Mouse (Mus musculus) granulocyte monocyte progenitor cell, adult 5-6 weeks (primary cell): Measurements from ENCODE around the gene Sgpl1. TPM values are rescaled to one million over a fixed set of nuclear protein-coding genes. Genes with fewer than 3 reads are reported as not detected.

ENCODE experiments used
- ATAC-seq: replicated peaks from 2 replicates; pipeline ENCODE4 v1.8.0; 2016; ENCODE audit warnings: mild to moderate bottlenecking, moderate TSS enrichment, inconsistent platforms; ENCODE audit not compliant: poor library complexity, severe bottlenecking
- total RNA-seq, 2 experiments: library from RNA; stranded (forward) in 1 of 2; stranded (reverse) in 1 of 2; fragments of 200-712, 200-1000 nt in 1 of 2; fragments of >200 nt in 1 of 2; fragmentation: Nextera tagmentation in 1 of 2; gene quantifications; 2 replicates each; pipeline ENCODE4 v1.2.3; 2014 to 2017

The Sgpl1 gene
- total RNA-seq (2014; fragmentation: Nextera tagmentation) (36.8 and 44.5 TPM in 2 replicates), total RNA-seq (2017) (29.1 and 48.2 TPM in 2 replicates)

DNA sequence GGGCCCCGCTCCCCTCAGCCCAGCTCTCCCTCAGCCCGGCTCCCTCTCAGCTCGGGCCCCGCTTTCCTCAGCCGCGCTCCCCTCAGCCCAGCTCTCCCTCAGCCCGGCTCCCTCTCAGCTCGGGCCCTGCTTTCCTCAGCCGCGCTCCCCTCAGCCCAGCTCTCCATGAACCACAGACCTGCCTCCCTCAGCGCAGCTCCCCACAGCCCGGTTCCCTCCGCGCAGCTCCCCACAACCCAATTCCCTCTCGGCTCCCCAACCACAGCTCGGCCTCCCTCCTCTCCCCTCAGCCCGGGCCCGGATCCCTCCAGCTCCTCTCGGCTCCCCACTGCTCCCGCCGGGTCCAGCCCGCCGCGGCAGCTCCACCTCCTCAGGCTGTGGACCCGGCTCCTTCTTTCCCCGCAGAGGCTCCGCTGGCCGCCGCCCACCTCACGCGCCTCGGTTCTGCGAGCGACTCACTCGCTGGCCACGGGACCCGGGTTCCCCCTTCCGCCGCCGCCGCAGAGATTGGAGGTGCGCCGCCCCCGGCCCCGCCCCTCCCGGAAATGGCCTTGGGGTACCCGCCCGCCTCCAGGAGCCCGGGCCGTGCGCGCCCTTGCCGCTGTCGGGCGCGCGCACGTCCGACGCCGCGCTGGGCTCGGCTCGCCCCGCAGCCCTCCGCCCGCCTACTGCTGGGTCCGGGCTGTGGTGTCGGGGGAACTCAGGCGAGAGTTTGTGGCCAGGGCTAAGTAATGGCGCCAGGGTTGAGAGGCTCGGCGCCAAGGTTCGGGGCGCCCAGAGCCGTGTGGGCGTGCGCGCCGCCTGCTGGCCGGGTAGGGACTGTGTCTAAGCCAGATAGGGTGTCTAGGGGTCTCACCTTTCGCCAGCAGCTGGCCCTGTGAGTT is at the start of gene Sgpl1:
Gene Sgpl1 (minus strand): TSS at position 547 of the 884 bp plus-strand sequence.
- peak; percentile 72 for ATAC-seq

DNA sequence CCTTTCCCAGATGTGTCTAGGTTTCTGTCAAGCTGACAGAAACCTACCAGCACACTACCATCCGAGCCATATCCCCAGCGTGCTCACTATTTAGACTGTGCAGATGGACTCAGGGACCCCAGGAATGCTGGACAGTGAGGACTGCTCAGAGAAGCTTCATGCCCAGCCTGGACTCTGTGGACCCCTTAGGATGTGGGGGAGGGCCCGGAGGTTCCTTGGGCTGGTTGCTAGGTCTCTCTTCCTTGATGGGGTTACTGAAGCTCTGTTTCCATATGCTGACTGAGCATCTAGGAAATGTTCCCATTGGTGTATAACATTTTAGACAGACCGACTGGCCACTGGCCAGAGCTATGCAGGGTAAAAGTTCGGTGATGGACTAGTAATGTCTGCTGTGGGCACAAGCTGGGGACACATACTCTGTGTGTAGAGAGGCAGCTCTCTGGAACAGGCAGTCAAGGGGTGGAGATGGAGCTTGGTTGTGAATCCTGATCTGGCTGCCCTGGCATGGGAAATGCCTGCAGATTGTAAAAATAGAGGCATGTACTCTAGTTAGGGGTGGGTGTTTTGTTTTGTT is 48.3 kb upstream of the Sgpl1 start:
- ATAC-seq, result no peak

DNA sequence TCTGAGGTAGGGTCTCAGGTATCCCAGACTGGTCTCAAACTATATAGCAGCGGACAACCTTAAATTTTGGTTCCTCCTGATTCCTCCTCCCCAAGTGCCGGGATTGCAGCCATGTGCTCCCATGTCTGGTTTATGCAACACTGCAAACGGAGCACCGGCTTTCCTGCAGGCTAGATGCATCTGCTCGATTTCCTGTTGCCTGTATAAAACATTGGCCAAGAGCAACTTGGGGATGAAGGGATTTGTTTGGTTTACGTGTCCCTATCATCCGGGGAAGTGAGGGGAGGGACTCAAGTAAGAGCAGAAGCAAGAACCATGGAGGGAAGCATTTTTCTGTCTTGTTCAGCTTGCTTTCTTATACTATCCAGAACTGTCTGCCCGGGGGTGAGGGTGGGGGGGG is 47.7 kb upstream of the Sgpl1 start:
- ATAC-seq, result no peak

DNA sequence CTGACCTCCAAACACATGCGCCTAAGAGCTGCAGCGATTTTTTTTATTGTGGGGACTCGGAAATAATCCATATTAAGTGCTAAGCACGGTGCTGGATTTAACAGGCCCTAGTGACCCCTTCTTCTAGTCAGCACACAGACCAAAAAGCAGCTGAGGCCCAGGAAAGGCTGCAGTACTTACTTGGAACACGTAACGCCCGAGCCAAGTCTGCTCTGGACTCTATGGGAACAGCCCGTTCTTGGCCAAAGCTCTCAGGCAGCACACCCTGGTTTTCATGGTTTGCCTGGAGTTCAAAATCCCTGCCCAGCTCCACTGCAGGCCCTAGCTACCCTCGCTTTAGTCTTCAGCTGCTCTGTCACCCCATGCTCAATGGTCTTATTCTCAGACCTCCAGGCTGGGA is 47.1 kb upstream of the Sgpl1 start:
- no peak for ATAC-seq

DNA sequence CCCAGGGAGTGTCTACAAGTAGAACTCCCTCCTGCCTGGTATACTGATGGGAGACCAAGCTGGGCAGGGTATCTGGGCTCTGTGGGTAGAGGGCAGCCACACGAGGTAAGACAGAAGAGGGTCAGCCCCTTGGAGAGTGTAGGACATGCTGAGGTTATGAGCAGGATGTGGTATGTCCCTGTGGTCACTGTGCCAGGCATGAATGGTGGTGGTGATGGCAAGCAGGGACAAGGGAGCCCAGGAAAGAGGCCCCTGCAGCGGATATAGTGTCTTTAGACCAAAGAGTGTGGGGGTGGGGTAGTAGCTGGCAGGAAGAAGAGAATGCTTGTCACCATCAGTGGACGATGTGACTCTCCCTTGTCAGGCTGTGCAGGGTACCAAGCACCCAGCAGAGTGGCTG is 40.5 kb upstream of the Sgpl1 start:
- ATAC-seq, result peak; percentile 67

DNA sequence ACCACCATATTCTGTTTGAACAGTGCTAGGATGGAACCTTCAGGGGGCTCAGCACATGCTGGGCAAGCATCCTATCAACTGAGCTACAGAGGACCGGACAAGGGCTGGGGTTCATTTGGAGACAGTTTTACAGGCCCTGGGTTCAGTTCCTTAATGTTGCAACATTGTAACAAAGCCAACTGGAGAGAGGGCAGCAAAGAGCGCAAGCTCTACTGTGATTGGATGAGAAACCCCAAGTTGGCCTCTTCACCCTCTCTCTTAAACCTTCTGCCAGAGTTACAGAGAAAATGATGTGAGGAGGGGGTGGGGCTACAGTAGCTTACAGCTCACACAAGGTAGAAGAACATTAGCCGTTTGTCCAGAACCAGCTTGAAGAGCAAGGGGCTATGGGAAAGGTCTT is 39.5 kb upstream of the Sgpl1 start:
- ATAC-seq, result peak; percentile 20

DNA sequence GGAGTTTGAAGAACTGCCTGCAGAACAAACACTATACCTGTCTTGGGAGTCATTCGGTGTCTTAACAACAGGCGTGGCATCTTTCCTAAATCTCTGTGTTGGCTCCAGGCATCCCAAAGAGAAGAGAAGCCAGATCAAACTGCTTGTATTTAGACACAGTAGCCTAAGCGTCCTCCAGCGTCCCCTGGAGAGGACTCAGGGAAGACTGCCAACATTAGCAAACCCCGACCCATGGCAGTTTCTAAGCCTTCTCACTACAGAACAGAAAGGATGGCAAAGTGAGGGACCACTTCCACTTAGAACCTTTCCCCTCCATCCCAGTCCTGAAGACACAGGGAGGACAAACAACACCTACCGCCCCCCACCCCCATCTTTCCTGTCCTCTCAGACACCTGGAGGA is 32.4 kb upstream of the Sgpl1 start:
- ATAC-seq, result no peak

DNA sequence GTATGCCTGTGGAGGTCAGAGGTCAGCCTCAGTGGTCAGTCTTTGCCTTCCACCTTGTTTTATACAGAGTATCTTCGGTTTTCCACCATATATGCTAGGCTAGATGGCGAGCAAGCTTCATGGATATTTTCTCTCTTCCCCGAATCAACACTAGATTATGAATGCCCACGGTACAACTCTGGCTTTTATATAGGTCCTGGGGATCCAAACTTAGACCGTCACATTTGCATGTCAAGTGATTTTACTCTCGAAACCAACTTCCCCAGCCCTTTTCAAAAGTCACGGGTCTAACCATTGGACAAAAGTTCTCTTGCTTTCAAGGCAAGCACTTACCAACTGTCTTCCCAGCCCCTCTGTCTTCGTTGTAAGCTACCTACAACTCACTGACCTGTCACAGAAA is 31.2 kb upstream of the Sgpl1 start:
- no peak for ATAC-seq

DNA sequence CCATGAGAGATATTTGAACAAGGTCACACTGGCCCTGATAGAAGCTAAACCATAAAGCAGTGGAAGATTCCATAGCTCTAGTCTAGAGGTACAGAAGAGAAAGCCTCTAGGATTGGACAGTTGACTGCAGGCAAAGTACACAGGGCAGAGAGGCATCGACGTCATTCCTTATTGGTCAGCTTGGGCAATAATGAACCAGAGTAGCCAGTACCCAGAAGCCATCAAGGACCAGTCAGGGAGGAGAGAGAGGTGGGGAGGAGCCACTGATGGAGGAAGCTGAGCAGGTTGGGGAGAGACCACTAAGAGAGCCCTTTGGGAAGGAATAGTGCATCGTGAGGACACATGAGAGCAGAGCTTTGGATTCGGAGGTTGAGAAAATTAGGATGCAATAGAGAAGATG is 30.2 kb upstream of the Sgpl1 start:
- no peak for ATAC-seq

DNA sequence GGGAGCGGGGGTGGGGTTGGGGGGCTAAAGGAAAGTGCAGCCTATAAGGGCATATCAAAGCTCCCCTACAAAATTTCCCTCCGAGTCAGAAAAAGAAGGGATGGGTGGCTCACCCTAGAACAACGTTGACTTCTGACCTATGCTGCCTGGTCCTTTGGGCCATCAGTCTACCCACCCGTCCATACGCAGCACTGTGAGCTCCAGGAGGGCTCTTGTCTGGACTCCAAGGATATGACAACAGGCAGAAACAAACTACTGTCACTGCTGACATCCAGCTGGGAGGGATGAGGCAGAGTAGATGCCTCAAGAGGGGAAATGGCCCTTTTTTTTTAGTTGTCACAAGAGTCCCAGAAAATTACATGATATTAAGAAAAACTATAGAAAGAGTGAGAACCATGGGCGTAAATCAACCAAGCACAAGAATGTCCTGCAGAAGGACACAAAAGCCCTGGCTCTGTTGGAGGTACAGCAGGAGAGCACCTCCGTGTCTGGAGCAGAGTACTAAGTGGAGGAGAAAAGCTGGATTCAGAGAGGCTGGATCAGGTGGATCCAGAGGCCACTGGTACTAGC is 28.8 kb upstream of the Sgpl1 start:
- ATAC-seq, result no peak

DNA sequence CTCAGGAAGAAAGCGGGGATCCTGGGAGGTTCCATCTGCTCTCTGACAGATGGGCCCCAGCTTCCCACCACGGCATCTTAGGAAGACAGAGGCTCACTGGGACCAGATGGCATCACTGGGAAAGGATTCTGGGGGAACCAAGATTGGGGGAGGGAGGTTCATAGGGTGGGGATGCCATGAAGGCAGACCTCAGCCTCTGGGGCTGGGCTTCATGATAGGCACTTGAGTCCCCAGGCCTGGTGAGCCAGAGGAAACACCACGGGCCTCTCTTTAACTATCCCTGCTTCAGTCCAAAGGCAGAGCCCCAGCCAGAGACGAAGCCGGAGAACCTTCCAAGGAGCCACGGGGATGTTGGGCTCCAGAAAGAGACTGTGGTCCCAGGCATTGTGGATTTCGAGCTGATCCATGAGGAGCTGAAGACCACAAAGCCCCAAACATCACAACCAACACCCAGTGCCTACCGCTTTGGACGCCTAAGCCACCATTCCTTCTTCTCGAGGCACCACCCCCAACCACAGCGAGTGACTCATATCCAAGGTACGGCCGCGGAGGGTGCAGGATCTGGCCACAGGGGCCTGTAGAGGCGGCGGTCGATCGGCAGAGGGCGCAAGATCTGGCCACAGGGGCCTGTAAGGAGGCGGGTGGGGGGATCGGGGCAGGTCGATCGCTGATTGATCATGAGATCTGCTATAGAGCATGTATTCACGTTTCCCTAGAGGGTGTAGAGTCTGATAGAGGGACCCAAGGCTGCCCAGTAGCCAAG is 28.1 kb upstream of the Sgpl1 start:
- peak; percentile 96 for ATAC-seq

DNA sequence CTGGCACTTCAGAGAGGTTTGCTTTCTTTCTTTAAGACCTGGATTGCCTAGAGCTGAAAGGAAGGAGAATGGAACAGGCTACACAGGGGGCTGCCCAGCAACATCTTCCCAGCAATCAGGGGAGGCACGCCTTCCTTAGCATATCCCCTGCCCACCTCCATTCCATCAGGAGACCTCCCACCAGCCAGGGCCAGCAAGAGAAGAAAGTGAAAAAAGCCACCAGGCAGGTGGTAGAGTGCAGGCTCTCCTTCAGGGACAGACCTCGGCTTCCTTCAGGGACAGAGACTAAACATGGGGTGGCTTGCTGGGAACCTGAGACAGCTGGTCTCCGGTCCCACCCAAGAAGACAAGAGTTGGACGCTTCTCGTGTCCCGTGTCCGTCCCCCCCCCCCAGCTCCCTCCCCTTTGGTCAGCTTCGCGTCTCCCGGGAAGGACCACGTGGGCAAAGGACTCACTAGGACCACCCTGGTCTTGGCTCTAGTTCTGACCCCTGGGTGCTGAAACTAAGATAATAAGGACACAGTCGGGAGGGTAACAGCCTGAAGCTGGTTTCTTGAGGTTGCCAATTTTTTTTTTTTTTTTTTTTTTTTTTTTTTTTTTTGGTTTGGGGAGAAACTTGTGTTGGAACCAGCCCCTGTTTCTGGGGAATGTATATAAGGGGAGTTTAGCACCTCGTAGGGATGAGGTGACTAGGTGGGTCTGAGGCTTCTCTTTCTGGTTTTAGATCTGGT is 27.4 kb upstream of the Sgpl1 start:
- ATAC-seq, result no peak

DNA sequence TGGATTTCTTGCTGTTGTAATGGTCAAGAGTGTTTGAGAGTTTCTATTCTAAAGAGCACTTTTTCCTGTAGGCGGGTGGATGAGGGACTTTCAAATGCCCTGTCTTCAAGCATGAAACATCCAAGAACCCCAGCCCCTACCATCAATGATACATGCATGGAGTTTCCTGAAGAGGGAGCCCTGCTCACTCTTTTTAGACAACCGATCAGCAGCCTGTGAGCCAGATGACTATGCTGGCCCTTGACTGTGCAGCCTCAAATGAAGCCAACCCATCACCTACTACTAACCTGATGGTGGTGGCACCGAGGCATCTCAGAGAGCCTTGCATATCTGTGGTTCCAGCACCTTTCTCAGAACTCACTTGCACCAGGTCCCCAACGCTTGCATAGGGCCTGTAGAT is 25.0 kb upstream of the Sgpl1 start:
- ATAC-seq, result no peak

DNA sequence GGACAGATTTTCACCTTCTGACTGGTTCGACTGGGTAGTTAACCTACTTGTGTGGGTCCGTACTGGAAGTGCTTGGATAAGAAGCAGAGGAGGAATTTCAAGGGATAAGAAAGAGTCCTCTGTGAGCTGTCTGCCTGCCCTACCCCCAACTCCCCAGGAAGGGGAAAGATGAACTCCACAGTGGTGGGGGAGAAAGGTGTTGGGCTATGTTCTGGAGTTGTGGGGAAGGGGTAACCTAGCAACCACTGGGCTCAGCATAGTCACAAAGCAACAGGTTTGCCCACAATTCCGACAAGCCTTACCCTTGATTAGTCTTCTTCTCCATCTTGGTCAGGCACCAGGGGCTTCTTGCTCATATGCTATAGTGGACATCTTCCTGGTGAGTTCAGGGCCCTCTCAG is 24.2 kb upstream of the Sgpl1 start, which contains the start of gene Tbata:
Gene Tbata (plus strand): TSS at position 301 of the 400 bp plus-strand sequence.
- ATAC-seq, result no peak

DNA sequence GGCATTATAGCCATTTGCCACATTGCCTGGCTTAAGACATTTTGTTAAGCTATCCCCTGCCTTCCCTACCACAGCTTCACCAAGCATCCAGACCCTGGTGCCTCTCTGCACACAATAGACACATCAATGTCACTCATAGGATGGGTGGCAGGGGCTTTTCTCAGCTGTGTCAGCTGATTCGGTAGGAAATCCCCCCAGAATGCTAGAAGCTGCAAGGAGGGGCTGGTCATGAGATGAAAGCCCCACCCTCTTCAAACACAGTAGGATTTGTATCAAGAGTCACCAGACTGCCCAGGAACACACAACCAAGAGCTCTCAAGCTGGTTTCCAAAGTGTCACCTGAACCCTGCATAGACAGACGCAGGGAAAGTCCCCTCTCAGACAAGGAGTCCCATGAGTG is 20.9 kb upstream of the Sgpl1 start:
- ATAC-seq, result no peak

DNA sequence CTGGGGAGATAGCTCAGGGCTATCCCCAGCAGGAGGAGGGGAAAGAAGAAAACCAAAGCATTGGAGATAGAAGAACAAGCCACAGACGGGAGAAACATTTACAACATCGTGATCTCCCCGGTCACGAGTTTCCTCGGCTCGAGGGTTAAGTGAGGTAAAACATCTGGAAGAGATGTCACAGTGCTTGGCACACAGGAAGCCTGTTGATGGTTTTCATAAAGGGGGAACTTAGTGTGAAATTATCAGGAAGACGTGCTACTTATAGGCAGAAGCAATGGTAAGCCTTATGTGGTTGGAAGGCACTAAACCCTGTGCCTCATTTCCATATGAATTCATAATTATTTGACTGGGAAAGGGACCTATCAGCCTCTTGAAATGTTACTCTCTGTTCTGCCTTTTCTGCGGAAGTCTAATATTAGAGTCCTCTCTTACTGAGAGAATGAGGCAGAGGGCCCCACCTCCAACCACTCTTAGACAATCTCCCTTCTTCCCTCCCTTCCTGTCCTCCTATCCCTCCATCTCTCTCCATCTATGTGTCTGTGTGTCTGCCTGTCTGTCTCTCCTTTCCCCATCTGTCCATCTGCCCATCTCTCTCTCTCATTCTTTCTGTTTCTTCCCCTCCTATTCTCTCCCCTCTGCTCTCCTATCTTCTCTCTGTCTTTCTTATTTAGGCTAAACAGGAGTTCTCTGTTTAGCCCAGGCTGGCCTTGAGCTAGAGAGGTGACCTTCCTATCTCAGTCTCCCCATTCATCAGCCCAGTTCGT is 20.0 kb upstream of the Sgpl1 start:
- peak; percentile 94 for ATAC-seq

DNA sequence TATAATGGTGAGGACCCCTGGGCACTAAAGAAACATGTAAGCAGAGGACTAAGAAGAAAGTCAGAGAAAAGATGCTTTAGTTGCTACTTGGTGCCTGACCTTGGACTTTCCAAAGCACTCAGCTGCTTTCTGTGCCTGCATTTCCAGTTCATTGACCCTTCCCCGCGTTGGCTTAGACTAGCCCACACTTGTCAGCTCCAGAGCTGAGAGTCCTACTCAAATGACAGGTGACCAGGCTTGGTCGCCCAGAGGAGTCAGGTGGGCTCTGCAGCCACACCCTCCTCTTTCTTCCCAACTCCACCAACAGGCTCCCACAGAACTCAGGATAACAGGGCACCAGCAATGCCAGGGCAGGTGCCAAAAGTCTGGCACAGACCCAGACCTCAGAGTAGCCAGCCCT is 14.9 kb upstream of the Sgpl1 start:
- ATAC-seq, result no peak

DNA sequence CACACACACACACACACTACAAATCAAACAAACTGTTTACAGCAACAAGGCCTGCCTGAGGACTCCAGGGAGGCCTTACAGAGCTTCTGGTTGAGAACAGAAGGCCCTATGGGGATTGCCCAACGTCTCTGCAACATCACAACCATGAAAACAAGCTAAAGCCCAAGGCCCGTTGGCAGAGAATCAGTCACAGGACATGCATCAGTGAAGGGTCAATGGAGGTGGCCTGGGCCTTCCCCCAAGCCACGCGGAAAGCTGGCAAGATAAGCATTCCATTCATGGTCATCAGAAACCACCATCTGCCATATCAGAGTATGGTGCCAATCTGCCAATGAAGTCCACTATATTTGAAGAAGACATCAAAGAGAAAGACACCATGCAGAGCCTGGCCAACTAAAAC is 13.2 kb upstream of the Sgpl1 start:
- ATAC-seq, result no peak

DNA sequence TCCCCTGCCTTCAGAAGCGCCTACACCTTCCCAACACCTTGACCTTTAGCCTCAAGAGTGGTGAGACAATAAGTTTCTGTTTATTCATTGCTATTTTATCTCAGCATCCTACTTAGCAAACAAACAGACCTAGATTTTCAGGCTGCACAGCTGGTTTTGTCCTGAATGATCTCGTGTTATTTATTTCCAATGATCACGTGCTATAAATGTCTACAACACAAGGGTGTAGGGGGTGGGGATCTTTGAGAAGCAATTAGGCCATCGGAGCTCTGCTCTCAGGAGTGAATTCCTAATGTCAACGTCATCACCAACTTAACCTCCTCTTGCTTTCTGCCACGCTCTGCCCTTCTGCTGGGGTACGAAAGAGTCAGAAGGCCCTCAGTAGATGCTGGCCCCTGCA is 12.6 kb upstream of the Sgpl1 start:
- ATAC-seq, result no peak
